Mouse (Mus musculus) megakaryocyte progenitor cell, adult 5-6 weeks (primary cell): ENCODE results near the gene A3galt2. TPM values are rescaled to one million over a fixed set of nuclear protein-coding genes. Genes with fewer than 3 reads are reported as not detected.

ENCODE experiments used
- ATAC-seq: replicated peaks from 2 replicates; pipeline ENCODE4 v1.8.0; 2016; ENCODE audit warnings: mild to moderate bottlenecking, moderate TSS enrichment, inconsistent platforms; ENCODE audit not compliant: poor library complexity
- total RNA-seq, 2 experiments: library from RNA; stranded (forward) in 1 of 2; stranded (reverse) in 1 of 2; fragments of 157-497, 149-512 nt in 1 of 2; fragments of 200-1000 nt in 1 of 2; gene quantifications; 2 replicates each; pipeline versions ENCODE4 v1.2.3 to v1.2.4; 2015 to 2017

A3galt2 gene
- total RNA-seq (2015): not detected in 2 replicates
- not detected in 2 replicates for total RNA-seq (2017)

DNA sequence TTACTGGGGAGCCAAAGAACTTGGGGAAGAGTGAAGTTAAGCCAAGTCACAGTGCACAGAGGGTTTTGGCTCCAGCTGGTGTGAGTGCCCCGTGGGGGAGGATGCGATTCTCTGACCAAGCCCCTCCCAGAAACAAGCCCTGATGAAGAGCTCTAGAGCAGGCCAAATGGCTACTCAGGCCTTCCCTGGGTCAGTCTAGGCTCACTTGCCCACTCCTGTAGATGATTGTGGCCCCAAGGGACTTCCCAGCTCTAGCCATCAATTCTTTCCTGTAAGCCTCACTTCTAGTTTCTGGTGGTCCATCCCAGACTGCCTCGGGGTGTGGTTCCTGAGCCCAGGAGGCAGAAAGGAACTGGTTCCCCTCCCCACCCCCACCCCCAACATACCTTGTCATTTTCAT lies at the start of gene A3galt2:
A3galt2 (plus strand) TSS at position 301 of the 400 bp plus-strand sequence.
- no peak for ATAC-seq

DNA sequence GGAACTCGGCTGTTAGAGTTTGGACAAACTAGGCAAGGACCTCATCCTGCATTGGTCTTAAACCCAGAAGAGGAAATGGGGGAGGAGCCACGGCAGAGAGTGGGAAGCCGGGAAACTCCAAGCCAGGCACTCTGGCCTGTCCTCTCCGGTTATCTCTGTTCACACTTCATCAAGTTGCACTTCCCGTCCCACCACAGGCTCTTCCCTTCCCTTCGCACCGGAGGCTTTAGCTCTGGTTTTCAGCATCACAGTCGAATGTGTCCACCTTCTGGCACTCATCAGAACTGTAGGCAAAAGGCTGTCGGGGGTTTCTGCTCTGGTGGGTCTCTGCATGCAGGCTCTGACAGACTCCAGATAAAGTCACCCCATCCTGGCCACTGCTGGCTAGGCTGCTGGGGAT lies 48.5 kb upstream of the A3galt2 start:
- peak; percentile 32 for ATAC-seq

DNA sequence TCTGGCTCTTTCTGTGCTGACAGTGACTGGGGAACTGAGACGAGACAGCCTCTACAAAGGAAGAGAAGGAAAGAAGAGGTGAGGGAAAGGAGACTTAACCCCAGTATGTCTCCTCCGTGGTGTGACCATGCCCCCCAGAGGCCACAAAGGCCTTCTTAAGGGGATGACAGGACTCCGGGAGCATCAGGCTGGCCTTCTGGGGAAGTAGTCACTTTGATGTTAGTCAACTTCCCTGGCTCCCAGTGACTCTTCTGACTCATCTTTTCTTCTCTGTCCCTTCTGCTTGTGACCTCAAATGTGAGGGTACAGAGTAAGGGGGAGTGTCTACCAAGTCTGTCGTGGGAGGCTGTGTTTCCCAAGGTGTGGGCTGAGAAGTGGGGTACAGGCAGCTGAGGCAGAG lies 47.8 kb upstream of the A3galt2 start:
- ATAC-seq: no peak

DNA sequence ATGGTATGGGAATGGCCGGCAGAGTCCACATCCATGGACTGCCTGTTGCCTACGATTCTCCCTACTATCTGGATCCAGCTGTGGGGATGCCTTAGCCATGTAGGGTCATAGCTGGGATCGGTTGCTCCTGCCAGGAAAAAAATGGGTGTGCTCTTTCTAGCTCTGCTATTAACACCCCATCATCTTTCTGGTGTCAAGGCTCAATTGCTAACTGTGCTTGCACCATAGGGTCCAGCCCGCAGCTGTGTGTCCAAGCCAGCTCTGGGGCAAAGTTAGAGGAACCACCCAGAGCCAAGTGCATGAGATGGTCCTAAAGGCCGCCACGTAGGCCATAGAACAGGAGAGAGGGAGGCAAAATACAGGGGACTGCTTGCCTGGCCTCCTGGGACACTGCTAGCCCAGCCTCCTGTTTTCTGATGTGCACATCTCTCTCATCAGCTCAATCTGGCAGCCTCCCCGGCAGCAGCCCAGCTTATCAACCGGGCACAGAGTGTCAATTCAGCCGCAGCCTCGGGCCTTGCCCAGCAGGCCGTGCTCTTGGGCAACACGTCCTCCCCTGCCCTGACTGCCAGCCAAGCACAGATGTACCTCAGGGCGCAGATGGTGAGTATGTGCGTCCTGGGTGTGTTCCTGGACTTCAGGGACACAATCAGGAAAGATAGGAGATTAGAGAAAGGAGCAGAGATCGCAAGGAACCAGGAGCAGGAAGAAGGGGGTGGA lies 45.9 kb upstream of the A3galt2 start:
- peak; percentile 72 for ATAC-seq

DNA sequence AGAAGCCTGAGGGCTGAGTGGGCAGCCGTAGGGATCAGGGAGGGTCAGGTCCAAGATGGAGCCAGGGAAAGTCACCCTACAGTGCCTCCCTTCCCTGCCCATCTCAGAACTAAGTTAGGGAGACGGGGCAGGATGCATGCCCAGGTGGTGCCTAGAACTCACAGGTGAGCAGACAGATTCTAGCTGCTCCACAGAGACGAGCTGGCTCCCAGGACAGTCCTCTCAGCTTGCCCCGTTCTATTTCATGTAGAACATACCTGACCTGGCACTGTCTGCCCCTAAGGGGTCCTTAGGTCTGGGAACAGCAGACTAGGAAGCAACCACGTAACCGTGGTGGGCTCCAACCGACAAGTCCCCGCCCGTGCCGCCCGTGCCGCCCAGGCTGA lies 45.4 kb upstream of the A3galt2 start:
- ATAC-seq: no peak

DNA sequence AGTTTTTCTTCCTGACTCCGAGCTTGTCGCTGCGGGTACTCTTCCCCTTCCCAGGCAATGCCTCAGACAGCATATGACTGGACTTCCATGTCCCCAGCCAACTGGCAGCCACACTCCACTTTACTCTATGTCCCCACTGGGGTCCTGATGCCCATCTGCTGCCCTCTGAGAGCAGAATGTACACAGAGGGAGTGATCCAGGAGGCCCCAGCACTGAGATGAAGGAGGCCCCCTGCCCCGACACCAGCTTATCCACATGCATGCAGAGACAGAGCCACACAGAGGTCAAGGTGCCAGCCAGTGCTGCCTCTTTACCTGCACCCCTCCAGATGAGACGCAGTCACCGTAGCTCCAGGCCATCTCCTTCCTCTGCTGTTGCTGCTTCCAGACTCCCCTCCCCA lies 44.9 kb upstream of the A3galt2 start:
- no peak for ATAC-seq

DNA sequence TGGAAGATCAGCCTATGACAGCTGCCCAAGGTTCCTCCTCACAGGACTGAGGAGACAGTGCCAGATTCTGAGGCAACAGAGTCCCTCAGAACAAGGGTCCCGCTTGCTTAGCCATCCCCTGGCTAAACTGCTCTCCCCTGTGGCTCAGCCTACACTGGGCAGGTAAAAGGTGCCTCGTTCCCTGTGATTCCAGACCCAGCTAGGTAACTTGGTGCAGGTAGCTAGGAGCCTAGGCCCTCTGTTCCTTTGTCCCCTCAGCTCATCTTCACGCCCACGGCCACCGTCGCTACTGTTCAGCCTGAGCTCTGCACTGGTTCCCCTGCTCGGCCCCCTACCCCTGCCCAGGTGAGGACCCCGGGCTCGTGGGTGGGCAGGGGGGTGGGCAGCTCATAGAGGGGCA lies 44.4 kb upstream of the A3galt2 start:
- no peak for ATAC-seq

DNA sequence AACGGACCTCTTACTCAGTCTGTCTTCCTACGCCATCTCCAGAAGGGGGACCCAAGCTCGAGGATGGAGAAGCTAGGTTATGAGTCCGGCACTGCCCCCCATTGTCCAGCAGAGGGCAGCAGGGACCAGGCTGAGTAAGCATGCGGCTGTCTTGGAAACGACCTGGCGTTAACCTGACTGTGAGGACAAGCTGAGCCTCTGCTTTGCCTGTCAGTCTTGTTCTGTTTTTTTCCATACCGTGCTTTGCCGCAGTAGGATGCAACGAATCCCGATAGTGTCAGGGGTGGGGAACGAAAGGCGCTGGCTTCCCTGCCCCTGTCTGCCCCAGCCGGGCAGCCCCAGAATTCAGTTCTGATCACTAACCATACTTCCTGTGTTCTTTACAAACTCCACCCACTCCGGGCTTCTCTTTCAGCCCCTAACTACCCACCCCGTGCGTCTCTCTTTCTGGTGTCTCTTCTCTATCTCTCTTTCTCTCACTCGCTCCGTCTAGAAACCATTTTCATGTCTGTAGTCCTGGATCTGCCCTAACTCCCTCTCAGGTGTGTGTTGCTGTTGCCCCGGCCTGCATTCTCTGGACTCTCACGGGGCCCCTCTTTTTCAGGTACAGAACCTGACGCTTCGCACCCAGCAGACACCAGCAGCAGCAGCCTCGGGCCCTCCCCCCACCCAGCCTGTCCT lies 43.6 kb upstream of the A3galt2 start:
- peak; percentile 79 for ATAC-seq

DNA sequence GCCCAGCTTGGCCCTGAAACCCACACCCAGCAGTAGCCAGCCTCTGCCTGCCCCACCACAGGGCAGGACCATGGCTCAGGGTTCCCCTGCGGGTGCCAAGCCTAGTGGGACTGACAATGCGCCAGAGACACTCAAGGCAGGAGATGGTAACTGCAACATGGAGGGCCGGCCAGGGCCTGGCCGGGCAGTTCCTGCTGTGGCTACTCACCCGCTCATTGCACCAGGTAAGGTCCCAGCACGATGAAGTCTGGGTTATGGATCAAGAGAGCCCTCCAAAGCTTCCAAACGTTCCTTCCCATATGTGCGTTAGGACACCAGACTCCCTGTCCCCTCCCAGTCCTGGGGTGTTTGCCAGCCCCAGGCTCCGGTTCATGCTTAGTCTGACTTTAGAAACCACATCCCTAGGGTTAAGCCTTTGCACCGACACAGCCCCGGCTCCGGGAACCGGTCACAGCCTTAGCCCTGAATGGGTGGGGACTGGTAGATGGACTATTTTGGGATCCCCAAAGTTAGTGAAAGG lies 43.0 kb upstream of the A3galt2 start:
- no peak for ATAC-seq

DNA sequence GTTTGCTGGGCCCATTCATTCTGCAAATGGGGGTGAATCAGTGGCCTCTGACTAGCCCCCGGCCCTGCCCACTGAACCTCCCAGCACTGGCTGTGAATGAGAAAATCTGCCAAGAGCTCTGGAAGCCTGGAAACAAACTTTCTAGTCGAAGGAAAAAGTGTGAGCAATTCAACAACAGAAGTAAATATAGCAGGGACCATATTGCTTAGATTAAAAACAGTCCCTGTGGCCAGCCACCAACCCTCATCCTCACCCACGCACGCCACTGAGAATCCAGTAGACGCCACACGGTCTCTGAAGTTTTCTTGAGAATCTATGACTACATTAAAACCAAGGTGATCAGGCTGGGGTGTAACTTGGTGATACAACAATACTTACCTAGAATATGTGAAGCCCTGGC lies 42.2 kb upstream of the A3galt2 start:
- ATAC-seq: no peak

DNA sequence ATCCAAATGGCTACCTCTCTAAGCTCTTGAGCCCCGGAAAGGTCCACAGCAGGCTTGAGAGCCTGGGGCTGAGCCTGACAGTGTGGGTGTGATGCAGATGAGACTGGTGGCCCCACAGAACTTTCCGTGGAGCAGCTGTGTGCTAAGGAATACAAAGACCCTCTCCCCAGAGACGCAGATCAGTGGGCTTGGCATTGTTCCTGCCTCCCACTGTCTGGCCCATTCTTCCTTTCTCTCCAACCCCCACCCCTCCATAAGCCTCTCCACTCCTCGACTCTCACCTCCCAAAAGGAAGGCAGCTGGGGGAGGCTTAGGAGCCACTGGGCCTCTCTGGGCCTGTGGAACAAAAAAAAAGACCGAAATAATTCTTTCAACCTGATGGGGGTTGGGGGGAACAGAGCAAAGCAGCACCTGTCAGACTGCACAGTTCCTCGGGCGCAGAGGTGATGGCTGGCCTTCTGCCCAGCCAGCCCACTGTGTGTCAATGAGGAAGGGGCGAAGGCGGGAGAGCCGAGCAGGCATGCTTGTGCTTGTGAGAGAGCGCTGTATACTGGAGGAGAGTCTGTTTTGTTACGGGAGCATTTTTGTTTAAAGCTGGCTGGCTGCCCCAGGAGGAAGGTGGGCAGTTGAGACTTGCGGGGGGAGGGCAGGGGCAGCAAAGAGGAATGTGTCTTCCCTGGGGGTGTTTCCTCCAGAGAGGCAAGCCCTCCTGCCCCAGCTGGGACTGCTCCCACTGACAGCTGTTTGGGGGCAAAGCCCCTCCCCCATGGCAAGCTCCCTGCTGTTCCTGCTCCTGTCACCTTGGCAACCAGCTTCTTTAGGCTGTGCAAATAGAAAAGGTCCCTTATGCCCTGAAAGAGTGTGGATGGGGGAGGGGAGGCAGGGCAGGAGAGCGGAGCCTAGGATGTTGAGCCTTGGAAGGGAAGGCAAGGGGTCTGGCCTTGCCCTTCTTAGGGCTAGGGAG lies 39.6 kb upstream of the A3galt2 start:
- no peak for ATAC-seq

DNA sequence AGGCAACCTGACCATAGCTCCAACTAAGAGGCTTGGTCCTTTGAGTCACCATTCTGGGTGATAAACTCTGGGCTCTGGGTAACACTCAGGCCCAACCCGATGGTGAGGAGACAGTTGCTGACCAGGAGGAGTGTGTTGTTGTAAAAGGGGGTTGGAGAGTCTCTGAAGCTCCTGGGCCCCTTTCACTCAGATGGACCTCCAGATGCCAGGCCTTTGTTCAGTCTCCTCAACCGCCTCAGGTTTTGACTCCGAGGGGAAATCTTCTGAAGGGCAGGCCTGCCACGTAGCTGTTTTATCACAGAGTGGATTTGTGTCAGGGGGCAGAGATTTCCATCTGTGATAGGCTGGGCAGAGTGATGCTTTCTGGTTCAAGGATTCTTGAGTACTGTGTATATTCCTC lies 38.9 kb upstream of the A3galt2 start:
- ATAC-seq: no peak

DNA sequence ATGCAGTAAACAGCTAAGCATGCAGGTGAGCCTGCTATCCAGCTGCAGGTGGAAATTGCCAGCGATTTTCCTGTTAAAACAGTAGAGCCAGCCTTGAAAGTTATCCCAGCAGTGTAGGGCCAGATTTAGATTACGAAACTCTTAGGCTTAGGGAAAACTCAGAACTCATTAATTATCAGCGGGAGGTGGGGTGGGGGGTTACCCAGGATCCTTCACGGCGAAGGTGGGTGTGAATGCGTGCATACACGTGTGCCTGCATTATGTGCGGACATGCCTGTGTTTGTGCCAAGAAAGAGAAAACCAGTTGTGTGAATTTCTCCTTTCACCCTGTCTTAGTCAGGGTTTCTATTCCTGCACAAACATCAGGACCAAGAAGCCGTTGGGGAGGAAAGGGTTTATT lies 38.4 kb upstream of the A3galt2 start:
- ATAC-seq: no peak

DNA sequence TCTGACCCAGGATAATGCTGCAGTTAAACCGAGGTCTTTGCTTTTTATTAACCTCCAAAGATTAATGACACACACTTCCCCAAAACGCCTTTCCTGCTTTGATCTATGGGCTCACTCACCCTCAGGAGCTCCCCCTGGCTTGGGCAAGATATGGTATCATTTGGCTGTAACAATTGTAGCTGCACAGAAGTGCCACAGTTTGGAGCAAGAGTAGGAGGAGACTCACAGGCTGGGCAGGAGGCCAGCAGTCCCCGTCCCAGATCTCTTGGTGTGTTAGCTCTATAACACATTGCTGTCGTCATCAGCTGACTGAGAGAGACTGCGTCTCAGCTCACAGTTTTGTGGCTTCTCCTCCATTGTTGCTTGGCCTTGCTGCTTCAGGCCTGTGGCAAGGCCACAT lies 35.1 kb upstream of the A3galt2 start:
- peak; percentile 96 for ATAC-seq

DNA sequence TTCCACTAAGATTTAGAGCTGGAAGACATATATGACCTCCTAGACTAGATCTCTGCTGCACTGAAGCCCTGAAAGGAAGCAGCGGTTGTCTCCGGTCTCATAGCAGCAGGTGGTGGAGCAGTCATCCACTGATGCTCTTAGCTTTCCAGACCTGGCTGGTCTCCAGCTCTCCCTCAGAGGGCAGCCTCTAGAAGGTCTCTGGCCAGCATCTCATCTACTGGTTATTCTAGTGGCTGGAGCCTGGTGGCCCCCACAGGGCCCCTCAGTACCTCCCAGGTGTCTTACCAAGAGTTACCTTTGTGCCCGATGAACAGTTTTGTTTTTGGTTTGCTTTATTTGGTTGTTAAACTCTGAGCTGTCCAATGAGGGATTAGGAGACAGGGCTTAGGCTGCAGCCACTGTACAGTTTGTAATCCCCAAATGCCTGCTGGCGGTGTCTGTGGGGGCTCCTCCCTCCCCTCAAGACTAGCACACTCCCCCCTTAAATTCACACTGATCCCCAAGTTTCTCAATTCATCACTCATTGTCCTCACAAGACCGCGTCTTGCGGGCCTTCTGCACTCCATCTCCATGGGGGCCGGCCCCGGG lies 34.0 kb upstream of the A3galt2 start:
- ATAC-seq: no peak

DNA sequence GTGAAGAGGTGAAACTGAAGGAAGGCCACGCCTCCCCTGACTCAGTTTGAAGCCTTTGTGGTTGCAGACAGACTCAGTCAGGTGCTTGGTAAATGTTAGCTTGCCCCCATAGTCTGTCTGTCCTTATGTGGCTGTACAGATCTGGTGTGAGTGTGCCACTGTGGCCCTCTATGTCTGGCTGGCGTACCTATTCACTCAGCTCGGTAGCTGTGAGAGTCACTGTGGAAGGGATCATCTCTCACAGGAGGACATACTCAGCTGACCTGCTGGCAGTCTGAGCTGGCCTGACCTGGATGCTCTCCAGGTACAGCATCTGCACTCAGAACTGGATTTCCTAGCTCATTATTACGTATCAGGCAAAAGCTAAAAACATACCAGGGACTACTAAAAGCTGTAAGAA lies 33.4 kb upstream of the A3galt2 start:
- ATAC-seq: no peak

DNA sequence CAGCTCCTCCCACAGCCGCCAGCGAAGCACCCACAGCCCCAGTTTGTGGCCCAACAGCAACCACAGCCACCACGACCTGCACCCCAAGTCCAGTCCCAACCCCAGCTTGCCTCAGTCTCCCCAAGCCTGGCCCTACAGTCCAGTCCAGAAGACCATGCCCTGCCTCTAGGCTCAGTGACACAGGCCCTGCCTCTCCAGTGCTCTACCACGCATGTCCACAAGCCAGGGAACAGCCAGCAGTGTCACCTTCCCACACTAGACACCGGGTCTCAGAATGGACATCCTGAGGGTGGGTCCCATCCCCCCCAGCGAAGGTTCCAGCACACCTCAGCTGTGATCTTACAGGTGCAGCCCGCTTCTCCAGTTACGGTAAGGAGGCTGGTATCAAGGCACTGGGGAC lies 32.2 kb upstream of the A3galt2 start:
- ATAC-seq: no peak

DNA sequence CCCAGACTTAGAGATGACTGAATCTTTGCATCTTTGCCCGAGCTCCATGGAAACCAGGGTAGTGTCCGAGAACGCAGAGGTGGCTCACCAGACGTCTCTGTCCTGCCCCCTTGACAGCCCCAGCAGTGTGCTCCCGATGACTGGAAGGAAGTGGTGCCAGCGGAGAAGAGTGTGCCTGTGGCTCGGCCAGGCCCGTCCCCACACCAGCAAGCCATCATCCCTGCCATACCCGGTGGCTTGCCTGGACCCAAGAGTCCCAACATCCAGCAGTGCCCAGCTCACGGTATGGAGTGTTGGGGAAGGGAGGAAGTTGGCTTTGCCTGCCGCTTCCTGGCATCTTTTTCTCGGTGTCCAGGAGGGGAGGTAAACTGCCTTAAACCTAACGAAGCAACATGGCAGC lies 31.7 kb upstream of the A3galt2 start:
- ATAC-seq: no peak

DNA sequence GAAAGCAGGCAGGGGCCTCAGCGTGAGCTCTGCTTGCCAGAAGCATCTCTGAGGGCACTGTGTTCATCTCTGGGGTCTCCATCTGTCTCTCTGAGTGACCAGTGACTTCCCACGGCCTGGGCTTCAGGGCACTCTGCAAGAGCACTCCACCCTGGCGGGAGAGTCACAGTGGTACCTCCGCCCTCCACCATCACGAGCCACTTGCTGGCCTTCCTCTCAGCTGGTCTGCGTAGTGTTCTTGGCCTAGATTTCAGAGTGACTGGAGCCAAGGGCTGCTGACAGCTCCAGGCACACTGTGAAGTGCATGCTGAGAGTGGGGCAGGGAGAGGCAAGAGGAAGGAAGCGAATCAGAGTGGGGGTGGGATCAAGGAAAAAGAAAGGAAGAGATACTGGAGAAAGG lies 31.1 kb upstream of the A3galt2 start:
- ATAC-seq: no peak

DNA sequence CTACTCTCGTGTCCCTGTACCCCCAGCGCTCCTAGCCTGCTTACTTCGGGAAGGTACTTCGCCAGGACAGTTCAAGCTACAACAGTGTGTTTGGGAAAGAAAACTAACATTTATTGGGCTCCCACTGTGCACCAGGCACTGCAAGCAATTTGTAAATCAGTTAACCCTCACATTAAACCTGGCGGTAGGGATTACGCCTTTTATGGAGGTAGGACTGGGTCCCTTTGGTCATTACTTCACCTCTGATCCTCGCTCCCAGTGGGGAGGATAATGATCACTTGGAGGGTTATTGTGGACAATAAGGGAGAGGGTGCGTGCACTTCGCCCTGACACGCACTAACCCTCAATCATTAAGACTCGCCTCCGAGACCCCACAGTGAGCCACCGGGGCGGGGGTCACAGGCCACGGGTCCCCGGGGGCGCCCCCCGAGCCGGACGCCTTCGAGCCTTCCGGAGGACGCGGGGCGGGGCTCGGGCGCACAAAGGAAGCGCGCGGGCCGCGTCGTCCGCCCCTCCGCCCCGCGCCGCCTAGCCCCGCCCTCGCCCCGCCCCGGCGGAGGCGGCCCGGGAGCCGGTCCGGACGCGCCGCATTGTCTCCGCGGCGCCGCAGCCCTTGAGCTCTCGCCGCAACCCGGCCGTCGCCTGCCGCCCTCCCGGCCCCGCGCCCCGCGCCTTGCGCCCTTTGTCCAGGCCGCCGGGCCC lies 28.0 kb upstream of the A3galt2 start:
- ATAC-seq: peak; percentile 69
